Mouse (Mus musculus) forebrain, embryonic 13.5 days (tissue): ENCODE data around the gene Tmem214. TPM values are rescaled to one million over a fixed set of nuclear protein-coding genes. Genes with fewer than 3 reads are reported as not detected.

ENCODE experiments used
- ATAC-seq: fragments of 200-750 bp; cut with Nextera tagmentation; 2 replicates; pipeline ENCODE4 v1.8.0; 2017
- H3K27ac ChIP-seq: fragments of 300-500 bp; sonication (generic); 2 replicates; pipeline ENCODE4 v1.5.1; 2015; ENCODE audit warnings: inconsistent platforms, mild to moderate bottlenecking, moderate library complexity
- H3K27me3 ChIP-seq: fragments of 300-500 bp; sonication (generic); 2 replicates; pipeline ENCODE4 v1.6.1; 2015; ENCODE audit warnings: mild to moderate bottlenecking, inconsistent platforms
- H3K36me3 ChIP-seq: fragments of 300-500 bp; sonication (generic); 2 replicates; pipeline ENCODE4 v1.6.1; 2015; ENCODE audit warnings: mild to moderate bottlenecking, inconsistent platforms; ENCODE audit not compliant: poor library complexity, severe bottlenecking
- H3K4me1 ChIP-seq: fragments of 300-500 bp; sonication (generic); 2 replicates; pipeline ENCODE4 v1.6.1; 2015; ENCODE audit warnings: inconsistent platforms
- H3K4me2 ChIP-seq: fragments of 300-500 bp; sonication (generic); 2 replicates; pipeline ENCODE4 v1.6.1; 2015; ENCODE audit warnings: inconsistent platforms, mild to moderate bottlenecking, moderate library complexity
- H3K4me3 ChIP-seq: fragments of 300-500 bp; sonication (generic); 2 replicates; pipeline ENCODE4 v1.5.1; 2015; ENCODE audit warnings: mild to moderate bottlenecking, inconsistent platforms
- H3K9ac ChIP-seq: fragments of 300-500 bp; sonication (generic); 2 replicates; pipeline ENCODE4 v1.6.1; 2015; ENCODE audit warnings: mild to moderate bottlenecking, inconsistent platforms
- H3K9me3 ChIP-seq: fragments of 300-500 bp; sonication (generic); replicated peaks from 2 replicates; pipeline ENCODE4 v1.6.1; 2016; ENCODE audit warnings: inconsistent platforms
- WGBS: fragments of 180-500 bp; shearing (Covaris S2); methylation state at CpG from one replicate; pipeline ENCODE4 v1.1.7; 2015; 5-methylcytosine and 5-hydroxymethylcytosine counted together
- polyA plus RNA-seq: library from polyadenylated mRNA; unstranded; fragments of >200 nt; fragmentation: Nextera tagmentation; extraction: Ambion mirVana; gene quantifications from 2 replicates; pipeline ENCODE4 v1.2.1, GENCODE M21; 2015

Tmem214 gene
- polyA plus RNA-seq, 1 experiment from 2014 or later, result 44.0 TPM

- H3K36me3 ChIP-seq, result no peaks in the 10 kb centered on the region
- no peaks in the 10 kb centered on the region for H3K9me3 ChIP-seq
- peak overlapping the region; percentile 27 for H3K4me2 ChIP-seq
- 0 out of 2 replicates have a peak, but pooled peaks cover 3% of the 10 kb centered on the region for H3K4me1 ChIP-seq
- H3K4me3 ChIP-seq, result no peak overlapping the region
- ATAC-seq, result peak; percentile 61; the same call in 1 of the 2 replicates
- WGBS, result 41% methylated on average over 7 of the region's 7 CpGs
- H3K27ac ChIP-seq, result no peak overlapping the region
- H3K27me3 ChIP-seq, result no peaks in the 10 kb centered on the region
- H3K9ac ChIP-seq, result no peak overlapping the region
These were observed 60.2 kb downstream of the Tmem214 start for GRCm38 (mm10) chr5:30927945-30928529.

Other genes starting within 250 kb of the Tmem214 start
- gene Slc35f6, start 220.1 kb upstream of the Tmem214 start, polyA plus RNA-seq, result 26.2 and 29.3 TPM in 2 replicates
- 264 and 275 TPM in 2 replicates for gene Cenpa, start 201.2 kb upstream of the Tmem214 start, polyA plus RNA-seq
- gene Dpysl5, start 156.4 kb upstream of the Tmem214 start, polyA plus RNA-seq, result 118 and 134 TPM in 2 replicates
- gene Mapre3, start 53.4 kb upstream of the Tmem214 start, polyA plus RNA-seq, result 64.1 and 72.9 TPM in 2 replicates
- gene Agbl5, start 20.7 kb downstream of the Tmem214 start, polyA plus RNA-seq, result 22.7 and 25.3 TPM in 2 replicates
- gene Ost4, start 39.8 kb downstream of the Tmem214 start, polyA plus RNA-seq, result 325 and 333 TPM in 2 replicates
- 10.3 and 15.7 TPM in 2 replicates for gene Emilin1, start 45.4 kb downstream of the Tmem214 start, polyA plus RNA-seq
- gene Khk, start 53.4 kb downstream of the Tmem214 start, polyA plus RNA-seq, result 3.3 and 7.6 TPM in 2 replicates
- 9.2 and 10.1 TPM in 2 replicates for gene Cgref1, start 77.6 kb downstream of the Tmem214 start, polyA plus RNA-seq
- gene Preb, start 92.3 kb downstream of the Tmem214 start, polyA plus RNA-seq, result 126 and 132 TPM in 2 replicates
- gene Tcf23, start 100.7 kb downstream of the Tmem214 start, polyA plus RNA-seq, result not detected in 2 replicates
- 124 and 130 TPM in 2 replicates for gene Atraid, start 180.3 kb downstream of the Tmem214 start, polyA plus RNA-seq
- 10.9 and 11.5 TPM in 2 replicates for gene Slc5a6, start 180.9 kb downstream of the Tmem214 start, polyA plus RNA-seq
- gene Cad, start 186.8 kb downstream of the Tmem214 start, polyA plus RNA-seq, result 24.2 and 28.6 TPM in 2 replicates
- not detected in 2 replicates for gene Dnajc5g, start 238.3 kb downstream of the Tmem214 start, polyA plus RNA-seq
- gene Slc30a3, start 240.2 kb downstream of the Tmem214 start, polyA plus RNA-seq, result 1.7 and 1.8 TPM in 2 replicates
- not detected in 2 replicates for gene Trim54, start 248.7 kb downstream of the Tmem214 start, polyA plus RNA-seq